Mouse (Mus musculus) neural tube, embryonic 15.5 days (tissue): ENCODE results near the gene Pnrc2. TPM values are rescaled to one million over a fixed set of nuclear protein-coding genes. Genes with fewer than 3 reads are reported as not detected.

ENCODE experiments used
- ATAC-seq: fragments of 200-750 bp; cut with Nextera tagmentation; 2 replicates; pipeline ENCODE4 v1.8.0; 2017; ENCODE audit warnings: mild to moderate bottlenecking, moderate TSS enrichment, moderate library complexity; ENCODE audit not compliant: low FRiP score
- H3K27ac ChIP-seq: fragments of 300-500 bp; sonication (generic); replicated peaks from 2 replicates; pipeline ENCODE4 v1.5.1; 2015; ENCODE audit warnings: mild to moderate bottlenecking, inconsistent platforms
- H3K27me3 ChIP-seq: fragments of 300-500 bp; sonication (generic); replicated peaks from 2 replicates; pipeline ENCODE4 v1.6.1; 2015; ENCODE audit warnings: inconsistent platforms
- H3K36me3 ChIP-seq: fragments of 300-500 bp; sonication (generic); 2 replicates; pipeline ENCODE4 v1.6.1; 2015; ENCODE audit warnings: inconsistent platforms
- H3K4me1 ChIP-seq: fragments of 300-500 bp; sonication (generic); 2 replicates; pipeline ENCODE4 v1.6.1; 2015; ENCODE audit warnings: inconsistent platforms
- H3K4me2 ChIP-seq: fragments of 300-500 bp; sonication (generic); 2 replicates; pipeline ENCODE4 v1.6.1; 2015; ENCODE audit warnings: inconsistent platforms, mild to moderate bottlenecking, moderate library complexity
- H3K4me3 ChIP-seq: fragments of 300-500 bp; sonication (generic); replicated peaks from 2 replicates; pipeline ENCODE4 v1.5.1; 2015; ENCODE audit warnings: mild to moderate bottlenecking, inconsistent platforms
- H3K9ac ChIP-seq: fragments of 300-500 bp; sonication (generic); replicated peaks from 2 replicates; pipeline ENCODE4 v1.6.1; 2015; ENCODE audit warnings: mild to moderate bottlenecking, inconsistent platforms
- H3K9me3 ChIP-seq: fragments of 300-500 bp; sonication (generic); replicated peaks from 2 replicates; pipeline ENCODE4 v1.6.1; 2016; ENCODE audit warnings: inconsistent platforms
- WGBS: fragments of 180-500 bp; shearing (Covaris S2); methylation state at CpG from one replicate; pipeline ENCODE4 v1.1.7; 2015; ENCODE audit warnings: mixed read lengths; 5-methylcytosine and 5-hydroxymethylcytosine counted together
- polyA plus RNA-seq: library from polyadenylated mRNA; unstranded; fragments of >200 nt; fragmentation: Nextera tagmentation; extraction: Ambion mirVana; gene quantifications from 2 replicates; pipeline ENCODE4 v1.2.1, GENCODE M21; 2015

Gene Pnrc2
- polyA plus RNA-seq, 1 experiment from 2014 or later, result 82.1 TPM

GRCm38 (mm10) chr4:135909326-135910066 is 35.8 kb upstream of the Pnrc2 start:
- Histone ChIP-seq H3K4me2 (no peak overlapping the region), H3K4me1 (peaks cover 4% of the 10 kb centered on the region), H3K27ac (no peak overlapping the region), H3K9ac (no peak overlapping the region), H3K27me3 (no peaks in the 10 kb centered on the region), H3K4me3 (no peak overlapping the region), H3K36me3 (no peaks in the 10 kb centered on the region), H3K9me3 (no peaks in the 10 kb centered on the region)
- WGBS, result 77% methylated on average over 13 of the region's 13 CpGs
- no peak for ATAC-seq

GRCm38 (mm10) chr4:135906633-135907032 is 33.0 kb upstream of the Pnrc2 start:
- no peaks in the 10 kb centered on the region for H3K9me3 ChIP-seq
- H3K27me3 ChIP-seq, result no peaks in the 10 kb centered on the region
- no peaks in the 10 kb centered on the region for H3K4me1 ChIP-seq
- H3K4me3 ChIP-seq, result no peak overlapping the region
- H3K27ac ChIP-seq, result no peak overlapping the region
- WGBS, result 86% methylated on average over 3 of the region's 3 CpGs
- ATAC-seq, result no peak
- no peak overlapping the region for H3K4me2 ChIP-seq
- H3K36me3 ChIP-seq, result no peaks in the 10 kb centered on the region
- H3K9ac ChIP-seq, result no peak overlapping the region

GRCm38 (mm10) chr4:135904810-135905209 is 31.2 kb upstream of the Pnrc2 start:
- Histone ChIP-seq H3K27ac (no peak overlapping the region), H3K27me3 (no peaks in the 10 kb centered on the region), H3K4me1 (no peaks in the 10 kb centered on the region), H3K4me3 (no peak overlapping the region), H3K4me2 (no peak overlapping the region), H3K9ac (no peak overlapping the region), H3K36me3 (no peaks in the 10 kb centered on the region), H3K9me3 (no peaks in the 10 kb centered on the region)
- WGBS, result 57% methylated on average over 1 of the region's 1 CpGs
- no peak for ATAC-seq

DNA sequence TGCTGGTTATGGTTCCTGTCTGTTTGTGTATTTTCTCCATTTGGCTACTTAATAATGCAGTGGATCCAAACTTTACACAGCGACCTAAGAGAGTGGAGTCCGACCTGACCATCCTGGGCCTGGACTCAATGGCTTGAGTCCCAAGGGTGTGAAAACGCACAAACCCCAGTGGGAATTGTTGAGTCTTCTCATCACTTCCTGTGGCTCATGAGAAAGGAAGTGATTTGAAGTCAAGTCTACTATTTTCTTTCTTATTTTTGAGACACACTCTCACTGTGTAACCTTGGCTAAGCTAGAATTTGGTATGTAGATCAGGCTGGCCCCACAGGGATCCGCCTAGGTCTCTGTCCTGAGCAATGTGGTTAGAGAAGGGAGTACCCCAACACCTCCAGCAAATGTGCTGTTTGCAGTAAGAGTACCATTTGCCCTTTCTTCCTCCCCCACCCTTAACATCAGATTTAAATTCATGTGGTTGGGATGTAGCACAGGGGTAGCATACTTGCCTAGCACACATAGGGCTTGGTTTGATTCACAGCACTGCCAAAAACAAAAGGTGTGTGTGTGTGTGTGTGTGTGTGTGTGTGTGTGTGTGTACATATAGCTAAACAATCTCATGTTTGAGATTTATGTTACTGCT is 29.1 kb upstream of the Pnrc2 start:
- no peaks in the 10 kb centered on the region for H3K9me3 ChIP-seq
- no peak overlapping the region for H3K4me2 ChIP-seq
- no peaks in the 10 kb centered on the region for H3K36me3 ChIP-seq
- H3K27ac ChIP-seq, result no peak overlapping the region
- no peaks in the 10 kb centered on the region for H3K27me3 ChIP-seq
- WGBS, result 93% methylated on average over 4 of the region's 4 CpGs
- no peak overlapping the region for H3K9ac ChIP-seq
- H3K4me1 ChIP-seq, result no peaks in the 10 kb centered on the region
- no peak overlapping the region for H3K4me3 ChIP-seq
- ATAC-seq, result no peak

DNA sequence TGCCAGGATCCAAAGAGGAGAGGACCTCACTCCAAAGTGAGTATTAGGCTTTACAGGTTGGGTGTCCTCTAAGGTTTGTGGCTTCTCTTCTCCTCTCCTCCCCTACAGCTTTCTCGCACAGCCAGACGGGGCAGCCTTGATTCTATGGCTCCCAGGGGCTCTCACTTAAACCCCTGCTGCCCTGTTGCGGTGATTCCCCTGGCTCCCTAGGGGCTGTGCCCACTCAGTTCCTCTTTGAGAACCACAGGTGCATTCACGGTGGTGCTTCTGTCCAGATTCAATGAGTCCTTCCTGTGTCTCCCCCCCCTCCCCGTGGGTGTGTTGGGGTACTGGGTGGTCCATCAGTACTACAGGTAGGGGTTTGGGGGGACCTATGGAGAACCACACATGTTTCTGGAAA is 26.4 kb upstream of the Pnrc2 start:
- H3K27ac ChIP-seq, result no peak overlapping the region
- no peak overlapping the region for H3K4me3 ChIP-seq
- H3K4me2 ChIP-seq, result no peak overlapping the region
- H3K36me3 ChIP-seq, result no peaks in the 10 kb centered on the region
- H3K27me3 ChIP-seq, result no peaks in the 10 kb centered on the region
- H3K9ac ChIP-seq, result no peak overlapping the region
- H3K9me3 ChIP-seq, result no peaks in the 10 kb centered on the region
- no peak for ATAC-seq
- H3K4me1 ChIP-seq, result no peaks in the 10 kb centered on the region
- WGBS, result 66% methylated on average over 5 of the region's 5 CpGs

GRCm38 (mm10) chr4:135899050-135899448 is 25.4 kb upstream of the Pnrc2 start:
- H3K9me3 ChIP-seq, result no peaks in the 10 kb centered on the region
- no peaks in the 10 kb centered on the region for H3K27me3 ChIP-seq
- H3K4me2 ChIP-seq, result no peak overlapping the region
- no peak for ATAC-seq
- H3K4me3 ChIP-seq, result no peak overlapping the region
- no peaks in the 10 kb centered on the region for H3K4me1 ChIP-seq
- 93% methylated on average over 7 of the region's 7 CpGs for WGBS
- no peak overlapping the region for H3K27ac ChIP-seq
- H3K9ac ChIP-seq, result no peak overlapping the region
- no peaks in the 10 kb centered on the region for H3K36me3 ChIP-seq

DNA sequence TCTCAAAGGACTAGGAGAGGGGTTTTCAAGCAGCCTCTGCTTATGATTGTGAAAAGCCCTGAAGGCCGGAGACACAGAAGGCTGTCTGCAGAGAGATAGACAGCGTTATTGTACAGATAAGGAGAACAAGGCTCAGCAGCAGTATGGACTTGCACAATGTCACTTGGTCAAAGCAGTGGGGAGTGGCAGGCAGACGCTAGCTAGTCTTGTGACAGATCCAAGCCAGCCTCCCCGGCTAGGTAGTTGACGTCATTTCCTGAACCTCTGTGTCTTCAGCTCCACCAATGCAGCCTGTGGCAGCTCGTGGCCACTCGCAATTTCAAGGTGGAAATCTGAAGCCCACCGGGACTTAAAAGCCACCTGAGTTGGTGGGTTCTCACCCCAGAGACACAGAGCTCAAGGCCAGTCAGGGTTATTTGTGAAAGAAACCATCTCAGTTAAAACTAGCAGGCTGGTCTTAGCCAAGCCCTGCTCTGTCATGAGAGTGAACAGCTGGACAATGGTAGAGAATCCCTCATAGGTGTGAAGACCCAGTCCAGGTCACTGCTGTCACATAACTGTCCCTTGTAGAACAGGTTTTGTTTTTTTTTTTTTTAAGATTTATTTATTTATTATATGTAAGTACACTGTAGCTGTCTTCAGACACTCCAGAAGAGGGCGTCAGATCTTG is 24.9 kb upstream of the Pnrc2 start:
- ATAC-seq, result no peak
- H3K36me3 ChIP-seq, result no peaks in the 10 kb centered on the region
- H3K27ac ChIP-seq, result no peak overlapping the region
- H3K4me3 ChIP-seq, result no peak overlapping the region
- H3K9me3 ChIP-seq, result no peaks in the 10 kb centered on the region
- no peaks in the 10 kb centered on the region for H3K4me1 ChIP-seq
- H3K27me3 ChIP-seq, result no peaks in the 10 kb centered on the region
- 79% methylated on average over 9 of the region's 9 CpGs for WGBS
- H3K4me2 ChIP-seq, result no peak overlapping the region
- H3K9ac ChIP-seq, result no peak overlapping the region

- H3K9me3 ChIP-seq, result no peaks in the 10 kb centered on the region
- H3K4me1 ChIP-seq, result no peaks in the 10 kb centered on the region
- ATAC-seq, result no peak
- no peak overlapping the region for H3K27ac ChIP-seq
- 76% methylated on average over 6 of the region's 6 CpGs for WGBS
- no peak overlapping the region for H3K4me3 ChIP-seq
- H3K9ac ChIP-seq, result no peak overlapping the region
- H3K27me3 ChIP-seq, result no peaks in the 10 kb centered on the region
- H3K4me2 ChIP-seq, result no peak overlapping the region
- no peaks in the 10 kb centered on the region for H3K36me3 ChIP-seq
Measured at GRCm38 (mm10) chr4:135896157-135896556, 22.5 kb upstream of the Pnrc2 start.

- Histone ChIP-seq H3K36me3 (no peaks in the 10 kb centered on the region), H3K27me3 (no peaks in the 10 kb centered on the region), H3K4me1 (no peaks in the 10 kb centered on the region), H3K9me3 (no peaks in the 10 kb centered on the region), H3K27ac (no peak within 1 kb of the TSS), H3K4me2 (no peak within 1 kb of the TSS), H3K9ac (no peak within 1 kb of the TSS), H3K4me3 (no peak within 1 kb of the TSS)
- no peak for ATAC-seq
- 52% methylated on average over 8 of the region's 8 CpGs for WGBS
Measured at GRCm38 (mm10) chr4:135895071-135895571, 21.5 kb upstream of the Pnrc2 start, which contains the start of gene Cnr2. Gene Cnr2, plus strand, starts transcription at chr4:135895394.

- no peak overlapping the region for H3K27ac ChIP-seq
- ATAC-seq, result no peak
- no peak overlapping the region for H3K4me3 ChIP-seq
- no peaks in the 10 kb centered on the region for H3K36me3 ChIP-seq
- no peaks in the 10 kb centered on the region for H3K4me1 ChIP-seq
- no peak overlapping the region for H3K9ac ChIP-seq
- 80% methylated on average over 4 of the region's 4 CpGs for WGBS
- H3K27me3 ChIP-seq, result no peaks in the 10 kb centered on the region
- H3K4me2 ChIP-seq, result no peak overlapping the region
- H3K9me3 ChIP-seq, result no peaks in the 10 kb centered on the region
Measured at GRCm38 (mm10) chr4:135892884-135893283, 19.2 kb upstream of the Pnrc2 start.

DNA sequence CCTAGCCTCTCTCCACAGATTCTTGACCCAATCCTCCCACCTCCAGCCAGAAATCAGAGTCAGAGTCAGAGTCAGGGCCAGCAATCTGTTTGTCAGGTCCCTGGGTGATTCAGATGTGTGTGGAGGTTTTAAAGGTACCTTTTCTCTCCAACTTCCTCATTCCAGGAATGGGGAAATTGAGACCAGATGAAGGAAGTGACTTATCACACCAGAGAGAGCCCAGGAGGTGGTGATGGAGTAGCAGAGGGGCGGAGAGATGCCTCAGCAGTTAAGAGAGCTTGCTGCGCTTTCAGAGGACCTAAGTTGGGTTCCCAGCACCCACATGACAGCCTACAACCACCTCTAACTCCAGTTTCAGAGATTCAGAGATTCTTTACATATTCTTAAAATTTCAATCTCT is 17.9 kb upstream of the Pnrc2 start:
- no peak overlapping the region for H3K27ac ChIP-seq
- no peaks in the 10 kb centered on the region for H3K36me3 ChIP-seq
- H3K4me2 ChIP-seq, result no peak overlapping the region
- no peak for ATAC-seq
- H3K9me3 ChIP-seq, result no peaks in the 10 kb centered on the region
- H3K27me3 ChIP-seq, result no peaks in the 10 kb centered on the region
- H3K4me3 ChIP-seq, result no peak overlapping the region
- WGBS, result 94% methylated on average over 2 of the region's 2 CpGs
- H3K9ac ChIP-seq, result no peak overlapping the region
- H3K4me1 ChIP-seq, result no peaks in the 10 kb centered on the region

- H3K27ac ChIP-seq, result no peak overlapping the region
- ATAC-seq, result no peak
- H3K4me1 ChIP-seq, result no peaks in the 10 kb centered on the region
- 5% methylated on average over 4 of the region's 4 CpGs for WGBS
- H3K36me3 ChIP-seq, result no peaks in the 10 kb centered on the region
- no peak overlapping the region for H3K4me2 ChIP-seq
- H3K9me3 ChIP-seq, result no peaks in the 10 kb centered on the region
- no peak overlapping the region for H3K4me3 ChIP-seq
- no peak overlapping the region for H3K9ac ChIP-seq
- H3K27me3 ChIP-seq, result no peaks in the 10 kb centered on the region
Measured at GRCm38 (mm10) chr4:135889884-135890283, 16.2 kb upstream of the Pnrc2 start.
